Mouse (Mus musculus): ENCODE data around the gene Mtus2. TPM values are rescaled to one million over a fixed set of nuclear protein-coding genes. Genes with fewer than 3 reads are reported as not detected.

Mtus2 gene
- polyA plus RNA-seq, 1 experiment, result 0.80 TPM

DNA sequence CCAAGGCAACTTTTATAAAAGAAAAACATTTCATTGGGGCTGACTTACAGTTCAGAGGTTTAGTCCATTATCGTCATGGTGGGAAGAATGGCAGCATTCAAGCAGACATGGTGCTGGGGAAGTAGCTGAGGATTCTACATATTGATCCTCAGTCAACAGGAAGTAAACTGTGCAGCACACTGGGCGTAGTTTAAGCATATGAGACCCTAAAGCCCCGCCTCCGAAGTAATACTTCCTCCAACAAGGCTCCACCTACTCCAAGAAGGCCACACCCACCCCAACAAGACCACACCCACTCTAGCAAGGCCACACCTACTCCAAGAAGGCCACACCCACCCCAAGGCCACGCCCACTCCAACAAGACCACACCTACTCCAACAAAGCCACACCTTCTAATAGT, 55.0 kb downstream of the Mtus2 start:
- no peak for DNase-seq
- Histone ChIP-seq H3K4me3 (ENCODE audit: insufficient read depth, low read depth, low read length) (no peak overlapping the region), H3K27me3 (replicated peaks; ENCODE audit: control insufficient read depth, insufficient read depth, low read length) (no peaks in the 10 kb centered on the region), H3K36me3 (ENCODE audit: control insufficient read depth, insufficient read depth, low read length) (no peaks in the 10 kb centered on the region), H3K27ac (ENCODE audit: insufficient read depth, low read depth, low read length) (no peak overlapping the region), H3K4me1 (ENCODE audit: control insufficient read depth, insufficient read depth, low read length) (no peaks in the 10 kb centered on the region)
- WGBS, result 83% methylated on average over 5 of the region's 5 CpGs
- TF ChIP-seq POLR2A (IDR thresholded peaks at IDR 0.05; ENCODE audit: low read depth, low read length) (no peak), CTCF (conservative IDR thresholded peaks at IDR 0.05; ENCODE audit: insufficient read depth, insufficient read length, low read depth, low read length) (no peak)

DNA sequence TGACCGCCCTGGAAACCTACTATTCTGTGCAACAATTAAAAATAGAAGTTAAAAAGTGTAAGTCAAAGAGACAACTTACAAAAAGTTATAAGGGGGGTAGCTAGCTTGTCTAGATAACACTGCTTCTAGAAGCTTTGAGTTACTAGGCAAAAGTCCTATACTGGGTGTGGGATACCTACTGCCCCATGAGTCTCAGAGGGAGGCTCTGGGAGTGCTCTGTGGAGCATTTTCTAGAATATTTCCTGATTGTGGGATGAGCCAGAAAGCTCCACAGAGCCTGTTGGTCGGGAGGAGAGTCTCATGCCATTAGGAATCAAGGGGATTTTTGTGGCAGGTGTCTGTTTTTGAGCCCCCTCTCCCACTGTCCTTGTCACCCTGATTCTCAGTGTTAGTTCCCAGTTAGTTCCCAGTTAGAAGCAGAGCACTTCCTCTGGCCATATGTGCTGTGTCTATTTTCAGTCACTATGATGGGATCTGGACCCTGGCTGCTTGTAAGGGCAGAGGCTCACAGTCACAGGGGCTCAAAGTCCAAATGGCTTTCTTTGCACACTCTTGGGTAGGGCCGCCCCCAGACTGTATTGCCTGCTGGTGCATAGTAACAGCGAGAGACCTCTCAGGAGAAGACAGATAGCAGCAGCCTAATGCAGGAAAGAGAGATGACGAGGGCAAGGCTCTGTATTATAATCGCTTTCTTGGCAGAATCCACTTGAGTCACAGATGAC, 57.2 kb downstream of the Mtus2 start:
- no peak for TF ChIP-seq POLR2A (IDR thresholded peaks at IDR 0.05; ENCODE audit: low read depth, low read length)
- Histone ChIP-seq H3K27ac (ENCODE audit: insufficient read depth, low read depth, low read length) (no peak overlapping the region), H3K4me1 (ENCODE audit: control insufficient read depth, insufficient read depth, low read length) (no peaks in the 10 kb centered on the region), H3K27me3 (replicated peaks; ENCODE audit: control insufficient read depth, insufficient read depth, low read length) (no peaks in the 10 kb centered on the region), H3K4me3 (ENCODE audit: insufficient read depth, low read depth, low read length) (no peak overlapping the region), H3K36me3 (ENCODE audit: control insufficient read depth, insufficient read depth, low read length) (no peaks in the 10 kb centered on the region)
- no peak for DNase-seq
- 74% methylated on average over 6 of the region's 6 CpGs for whole genome bisulfite sequencing

DNA sequence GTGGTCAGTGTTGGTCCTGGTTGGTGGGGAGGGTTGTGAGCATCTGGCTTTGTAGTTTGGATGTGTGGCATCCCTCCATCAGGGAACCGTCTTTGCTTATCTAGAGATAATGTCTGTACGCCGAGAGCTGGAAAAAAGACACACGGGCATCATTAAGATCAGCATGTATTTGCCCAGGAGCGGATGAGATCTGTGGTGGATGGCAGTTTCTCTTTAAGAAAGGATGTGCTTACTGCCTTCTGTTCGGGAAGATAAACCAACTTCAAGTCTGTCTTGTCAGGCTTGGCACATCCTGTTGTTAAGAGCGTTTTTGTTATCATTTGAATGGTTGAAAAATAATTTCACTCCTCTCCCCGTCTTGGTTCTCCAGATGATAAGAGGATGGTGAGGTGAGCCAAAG, 58.3 kb downstream of the Mtus2 start:
- DNase-seq, result no peak
- Histone ChIP-seq H3K27me3 (replicated peaks; ENCODE audit: control insufficient read depth, insufficient read depth, low read length) (no peaks in the 10 kb centered on the region), H3K4me3 (ENCODE audit: insufficient read depth, low read depth, low read length) (no peak overlapping the region), H3K36me3 (ENCODE audit: control insufficient read depth, insufficient read depth, low read length) (no peaks in the 10 kb centered on the region), H3K4me1 (ENCODE audit: control insufficient read depth, insufficient read depth, low read length) (no peaks in the 10 kb centered on the region), H3K27ac (ENCODE audit: insufficient read depth, low read depth, low read length) (no peak overlapping the region)
- 84% methylated on average over 8 of the region's 8 CpGs for whole genome bisulfite sequencing
- no peak for TF ChIP-seq CTCF (conservative IDR thresholded peaks at IDR 0.05; ENCODE audit: insufficient read depth, insufficient read length, low read depth, low read length)
- no peak for TF ChIP-seq POLR2A (IDR thresholded peaks at IDR 0.05; ENCODE audit: low read depth, low read length)

DNA sequence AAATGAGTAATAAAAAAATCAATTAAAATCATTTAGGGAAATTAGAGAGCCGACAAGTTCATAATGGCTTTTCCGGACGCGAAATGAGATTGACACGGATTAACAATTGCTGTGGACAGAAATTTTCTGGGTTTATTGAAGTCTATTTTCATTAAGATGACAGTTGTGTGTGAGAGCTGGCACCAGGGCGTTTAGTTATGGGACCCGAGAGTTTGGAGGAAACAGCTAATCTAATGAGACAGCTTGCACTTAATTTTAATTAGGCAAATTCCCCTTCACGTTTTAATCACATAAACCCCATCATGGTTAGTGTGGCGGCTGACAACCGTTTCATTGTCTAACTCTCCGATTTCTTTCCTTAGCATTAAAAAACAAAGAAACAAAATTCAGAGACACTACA, 60.3 kb downstream of the Mtus2 start:
- no peaks in the 10 kb centered on the region for H3K4me1 ChIP-seq (ENCODE audit: control insufficient read depth, insufficient read depth, low read length)
- WGBS, result 87% methylated on average over 11 of the region's 11 CpGs
- TF ChIP-seq CTCF (conservative IDR thresholded peaks at IDR 0.05; ENCODE audit: insufficient read depth, insufficient read length, low read depth, low read length), result no peak
- no peak for TF ChIP-seq POLR2A (IDR thresholded peaks at IDR 0.05; ENCODE audit: low read depth, low read length)
- no peak overlapping the region for H3K4me3 ChIP-seq (ENCODE audit: insufficient read depth, low read depth, low read length)
- no peaks in the 10 kb centered on the region for H3K36me3 ChIP-seq (ENCODE audit: control insufficient read depth, insufficient read depth, low read length)
- no peak overlapping the region for H3K27ac ChIP-seq (ENCODE audit: insufficient read depth, low read depth, low read length)
- no peaks in the 10 kb centered on the region for H3K27me3 ChIP-seq (replicated peaks; ENCODE audit: control insufficient read depth, insufficient read depth, low read length)
- no peak for DNase-seq

DNA sequence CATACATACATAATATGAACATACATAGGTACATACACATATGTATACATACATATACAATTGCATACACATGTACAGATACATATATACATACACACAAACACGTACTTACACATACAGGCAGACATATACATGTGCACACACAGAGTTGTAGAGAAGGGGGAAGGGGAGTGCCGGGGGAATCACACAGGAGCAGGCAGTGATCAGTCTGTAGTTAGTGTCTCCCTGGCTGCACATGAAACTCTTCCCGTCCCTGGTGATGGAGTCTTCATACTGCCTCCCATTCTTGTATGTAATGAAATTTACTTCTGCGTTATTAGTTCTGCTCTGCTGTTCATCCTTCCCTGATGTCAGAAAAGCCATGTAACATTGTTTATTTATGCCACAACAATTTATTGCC, 65.7 kb downstream of the Mtus2 start:
- no peak for DNase-seq
- Histone ChIP-seq H3K36me3 (ENCODE audit: control insufficient read depth, insufficient read depth, low read length) (no peaks in the 10 kb centered on the region), H3K4me3 (ENCODE audit: insufficient read depth, low read depth, low read length) (no peak overlapping the region), H3K4me1 (ENCODE audit: control insufficient read depth, insufficient read depth, low read length) (no peaks in the 10 kb centered on the region), H3K27ac (ENCODE audit: insufficient read depth, low read depth, low read length) (no peak overlapping the region), H3K27me3 (replicated peaks; ENCODE audit: control insufficient read depth, insufficient read depth, low read length) (no peaks in the 10 kb centered on the region)
- no peak for TF ChIP-seq CTCF (conservative IDR thresholded peaks at IDR 0.05; ENCODE audit: insufficient read depth, insufficient read length, low read depth, low read length)
- 64% methylated on average over 4 of the region's 4 CpGs for WGBS

DNA sequence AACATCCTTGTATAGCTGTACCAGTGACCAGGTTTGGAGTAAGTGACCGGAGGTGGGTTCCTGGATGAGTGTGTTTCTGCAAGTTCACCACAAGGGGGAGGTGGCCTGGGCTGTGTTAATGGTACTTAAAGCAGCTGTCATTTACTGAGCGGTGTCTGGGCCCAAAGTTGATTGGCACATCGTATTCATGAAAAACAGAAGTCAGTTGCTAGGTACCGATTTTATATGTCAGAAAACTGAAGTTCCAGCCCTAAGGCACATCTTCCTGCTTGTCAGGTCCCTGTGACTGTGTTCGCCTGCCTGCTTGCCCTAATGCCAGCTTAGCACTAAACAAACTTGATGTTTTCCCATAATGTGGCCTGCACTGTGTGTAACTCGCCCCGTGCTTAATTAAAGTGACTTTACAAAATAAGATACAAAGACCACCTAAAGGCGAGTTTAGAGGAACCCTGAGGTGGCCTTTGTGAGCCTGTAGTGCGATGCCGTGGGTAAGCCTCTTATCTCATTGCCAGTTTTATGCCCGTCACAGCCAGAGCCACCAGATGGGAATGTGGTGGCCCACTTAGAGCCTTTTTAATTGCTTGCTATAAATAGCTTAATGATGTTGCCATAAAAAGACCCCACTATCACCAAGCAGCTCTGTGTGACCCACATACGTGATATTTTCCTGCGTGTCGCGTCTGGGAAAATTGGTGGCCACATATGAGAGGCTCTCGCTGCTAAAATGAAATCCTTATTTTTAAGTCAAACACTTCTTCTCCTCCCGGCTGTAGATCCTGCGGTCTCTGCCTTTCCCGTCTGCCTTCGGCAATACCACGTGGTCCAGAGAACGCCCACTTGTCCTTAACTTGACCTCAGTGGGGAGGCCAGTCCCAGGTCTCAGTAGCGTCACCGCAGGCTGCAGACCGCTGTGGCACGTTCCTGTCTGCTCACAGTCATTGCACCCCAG, 69.6 kb downstream of the Mtus2 start:
- DNase-seq, result no peak
- Histone ChIP-seq H3K36me3 (ENCODE audit: control insufficient read depth, insufficient read depth, low read length) (no peaks in the 10 kb centered on the region), H3K4me1 (ENCODE audit: control insufficient read depth, insufficient read depth, low read length) (no peaks in the 10 kb centered on the region), H3K27me3 (replicated peaks; ENCODE audit: control insufficient read depth, insufficient read depth, low read length) (no peaks in the 10 kb centered on the region), H3K27ac (ENCODE audit: insufficient read depth, low read depth, low read length) (no peak overlapping the region), H3K4me3 (ENCODE audit: insufficient read depth, low read depth, low read length) (no peak overlapping the region)
- 53% methylated on average over 26 of the region's 26 CpGs for WGBS
- TF ChIP-seq POLR2A (IDR thresholded peaks at IDR 0.05; ENCODE audit: low read depth, low read length) (no peak), CTCF (conservative IDR thresholded peaks at IDR 0.05; ENCODE audit: insufficient read depth, insufficient read length, low read depth, low read length) (no peak; the same call in 1 of the 2 replicates)

DNA sequence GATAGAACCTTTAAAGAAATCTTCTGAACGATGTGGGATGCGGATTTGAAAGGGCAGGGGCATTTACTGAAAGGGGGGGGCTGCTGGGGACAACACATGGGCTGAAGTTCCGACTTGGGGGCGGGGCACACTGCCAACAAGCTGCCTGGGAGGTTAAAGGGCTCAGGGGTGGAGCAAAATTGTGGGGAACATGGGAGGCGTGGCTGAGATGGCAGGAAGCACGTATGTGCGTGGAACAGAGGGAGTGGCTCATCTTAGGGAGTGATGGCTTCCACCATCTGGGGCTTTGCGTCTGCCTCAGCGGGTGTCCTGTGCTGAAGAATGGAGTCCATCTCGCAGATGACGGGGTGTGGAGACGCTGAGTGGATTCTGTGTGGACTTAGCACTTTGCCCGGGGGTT, 70.9 kb downstream of the Mtus2 start:
- no peaks in the 10 kb centered on the region for H3K27me3 ChIP-seq (replicated peaks; ENCODE audit: control insufficient read depth, insufficient read depth, low read length)
- H3K4me1 ChIP-seq (ENCODE audit: control insufficient read depth, insufficient read depth, low read length), result no peaks in the 10 kb centered on the region
- WGBS, result 68% methylated on average over 13 of the region's 13 CpGs
- no peak for TF ChIP-seq CTCF (conservative IDR thresholded peaks at IDR 0.05; ENCODE audit: insufficient read depth, insufficient read length, low read depth, low read length)
- TF ChIP-seq POLR2A (IDR thresholded peaks at IDR 0.05; ENCODE audit: low read depth, low read length), result no peak
- no peak for DNase-seq
- H3K27ac ChIP-seq (ENCODE audit: insufficient read depth, low read depth, low read length), result no peak overlapping the region
- H3K36me3 ChIP-seq (ENCODE audit: control insufficient read depth, insufficient read depth, low read length), result no peaks in the 10 kb centered on the region
- no peak overlapping the region for H3K4me3 ChIP-seq (ENCODE audit: insufficient read depth, low read depth, low read length)
